Mouse (Mus musculus) forelimb bud, embryonic 11.5 days (tissue): ENCODE measurements around the gene Olfr1371.
A peak's percentile ranks its signal among the peaks of the same experiment; 100 is the strongest.
"Not testable (repeated sequence)": the region's sequence is repeated elsewhere in the genome, so short reads cannot be mapped to it uniquely, and the experiment has no call there.

Experiments
- DNase-seq: peaks from one replicate; pipeline ENCODE4 v3.0.0-alpha.2; 2012; ENCODE audit warnings: low read depth, low spot score

Gene Olfr1371

DNA sequence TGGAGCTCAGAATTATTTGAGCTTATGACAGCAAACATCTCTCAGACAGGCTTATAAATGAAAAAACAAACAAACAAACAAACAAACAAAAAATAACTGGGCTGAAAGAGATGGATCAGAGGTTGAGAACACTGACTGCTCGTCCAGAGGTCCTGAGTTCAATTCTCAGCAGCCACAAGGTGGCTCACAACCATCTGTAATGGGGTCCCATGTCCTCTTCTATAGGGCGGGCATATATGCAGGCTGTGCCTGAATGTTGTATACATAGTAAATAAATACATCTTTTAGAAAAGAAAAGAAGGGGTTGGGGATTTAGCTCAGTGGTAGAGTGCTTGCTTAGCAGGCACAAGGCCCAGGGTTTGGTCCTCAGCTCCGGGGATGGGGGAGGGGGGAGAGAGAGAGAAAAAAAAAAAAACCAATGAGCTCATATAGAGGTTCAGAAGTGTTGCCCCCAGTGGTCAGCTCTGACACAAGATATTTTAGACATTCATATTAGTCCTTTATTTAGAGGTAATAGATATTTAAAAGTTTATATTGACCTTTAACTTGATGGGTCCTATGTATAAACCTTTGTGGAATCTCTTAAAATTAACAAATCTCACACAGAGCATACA, 12.3 kb upstream of the Olfr1371 start:
- no peak for DNase-seq

DNA sequence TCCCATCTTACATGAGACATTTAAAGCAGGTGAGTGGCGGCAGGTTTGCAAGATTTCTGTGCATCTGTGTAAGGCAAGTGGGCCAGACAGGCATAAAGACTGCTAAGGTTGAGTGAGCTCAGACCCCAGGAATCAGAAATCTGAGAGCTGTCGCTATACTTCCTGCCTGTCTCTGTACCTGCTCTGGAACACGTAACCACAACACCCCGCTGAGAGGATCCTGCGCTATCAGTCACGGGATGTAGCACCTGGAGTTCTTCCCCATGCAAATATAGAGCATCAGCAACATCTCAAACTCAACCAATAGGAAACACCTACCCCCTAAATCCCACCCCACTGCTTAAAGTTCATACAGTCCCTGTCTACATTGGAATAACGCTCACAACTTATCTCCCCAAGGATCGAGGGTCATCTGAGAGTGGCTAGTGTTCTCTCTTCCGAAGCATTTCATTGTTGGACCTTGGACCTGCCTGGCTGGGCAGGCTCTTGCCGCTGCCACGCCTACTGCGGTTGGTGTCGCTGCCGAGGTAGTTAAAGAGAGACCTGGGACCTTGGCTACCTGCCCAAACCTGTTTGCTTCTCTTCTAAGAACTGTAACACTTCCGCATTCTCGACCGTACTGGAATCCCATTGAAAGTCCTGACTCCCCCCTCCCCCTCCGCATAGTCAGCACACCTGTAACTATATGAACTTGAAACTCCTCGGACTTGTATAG, 10.3 kb upstream of the Olfr1371 start:
- DNase-seq, result peak; percentile 54

DNA sequence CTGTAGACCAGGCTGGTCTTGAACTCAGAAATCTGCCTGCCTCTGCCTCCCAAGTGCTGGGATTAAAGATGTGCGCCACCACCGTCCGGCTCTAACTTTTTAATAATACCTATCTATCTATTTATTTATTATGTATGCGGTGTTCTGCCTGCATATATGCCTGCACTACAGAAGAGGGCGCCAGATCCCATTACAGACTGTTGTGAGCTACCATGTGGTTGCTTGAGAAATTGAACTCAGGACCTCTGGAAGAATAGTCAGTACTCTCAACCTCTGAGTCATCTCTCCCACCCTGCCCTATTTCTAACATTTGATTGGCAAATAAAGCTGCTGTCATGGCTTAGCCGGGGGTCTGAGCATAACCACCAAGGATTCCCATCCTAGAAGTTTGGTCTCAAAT, 9.1 kb upstream of the Olfr1371 start:
- DNase-seq, result no peak

DNA sequence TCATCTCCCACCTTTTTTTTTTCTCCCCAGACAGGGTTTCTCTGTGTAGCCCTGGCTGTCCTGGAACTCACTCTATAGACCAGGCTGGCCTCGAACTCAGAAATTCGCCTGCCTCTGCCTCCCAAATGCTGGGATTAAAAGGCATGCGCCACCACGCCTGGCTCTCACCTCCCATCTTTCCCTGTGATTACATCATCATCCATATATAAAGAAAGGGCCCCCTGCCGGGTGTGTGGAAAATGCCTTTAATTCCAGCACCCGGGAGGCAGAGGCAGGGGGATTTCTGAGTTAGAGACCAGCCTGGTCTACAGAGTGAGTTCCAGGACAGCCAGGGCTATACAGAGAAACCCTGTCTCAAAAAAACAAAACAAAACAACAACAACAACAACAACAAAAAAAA, 8.1 kb upstream of the Olfr1371 start:
- DNase-seq, result not testable (repeated sequence)

DNA sequence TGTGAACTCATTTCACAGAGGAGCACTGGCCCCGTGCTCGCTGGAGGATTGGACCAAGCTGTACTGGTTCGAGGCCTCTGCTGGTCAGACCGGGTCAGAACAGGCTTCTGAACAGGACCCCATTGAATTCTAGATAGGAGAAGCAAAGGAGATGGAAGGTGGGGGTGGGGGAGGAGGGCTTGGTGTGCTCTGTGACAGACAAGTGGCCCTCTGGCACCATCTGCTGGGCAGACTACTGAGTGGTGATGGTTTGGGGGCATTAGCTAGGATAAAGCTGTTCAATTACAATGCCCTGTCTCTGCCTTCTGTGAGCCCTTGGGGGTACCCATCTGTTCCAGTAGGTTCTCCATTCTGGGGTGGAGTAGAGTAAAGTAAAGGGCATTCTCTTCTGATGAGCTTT, 6.5 kb upstream of the Olfr1371 start:
- peak; percentile 66 for DNase-seq

DNA sequence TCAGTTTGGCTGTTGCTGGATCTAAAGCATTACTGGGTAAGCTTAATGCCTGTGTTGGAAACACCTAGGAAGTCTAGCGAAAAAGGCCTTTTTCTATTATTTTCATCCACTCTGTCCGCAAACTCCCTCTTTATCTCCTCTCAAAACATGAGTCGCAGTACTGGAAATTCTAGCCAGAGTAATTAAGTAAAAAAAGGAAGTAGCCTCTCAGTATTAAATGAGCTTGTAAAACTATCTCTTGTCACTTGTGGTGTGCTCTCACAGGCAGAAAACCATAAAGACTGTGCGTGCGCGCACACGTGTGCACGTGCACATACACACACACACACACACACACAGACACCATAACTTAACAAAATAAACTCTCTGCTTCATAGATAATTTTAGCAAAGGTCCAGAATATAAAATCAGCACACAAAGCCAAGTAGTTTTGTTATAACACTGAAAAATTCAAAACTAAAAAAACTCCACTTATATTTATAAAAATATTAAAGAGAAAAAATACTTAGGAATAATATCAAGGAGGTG, 17.2 kb downstream of the Olfr1371 start:
- not testable (repeated sequence) for DNase-seq

DNA sequence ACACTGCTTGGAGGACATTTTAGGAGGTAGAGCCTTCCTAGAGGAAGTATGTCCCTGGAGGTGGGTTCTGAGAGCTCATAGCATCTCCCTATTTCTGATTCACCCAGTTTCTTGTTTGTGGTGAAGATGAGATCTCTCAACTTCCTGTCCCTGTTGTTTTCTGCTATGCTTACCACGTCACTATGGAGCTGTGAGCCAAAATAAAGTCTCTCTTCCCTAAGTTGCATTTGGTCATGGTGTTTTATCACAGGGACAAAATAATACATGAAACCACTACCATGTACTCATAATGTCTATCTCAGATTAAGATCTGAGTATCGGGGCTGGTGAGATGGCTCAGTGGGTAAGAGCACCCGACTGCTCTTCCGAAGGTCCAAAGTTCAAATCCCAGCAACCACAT, 33.1 kb downstream of the Olfr1371 start:
- not testable (repeated sequence) for DNase-seq

DNA sequence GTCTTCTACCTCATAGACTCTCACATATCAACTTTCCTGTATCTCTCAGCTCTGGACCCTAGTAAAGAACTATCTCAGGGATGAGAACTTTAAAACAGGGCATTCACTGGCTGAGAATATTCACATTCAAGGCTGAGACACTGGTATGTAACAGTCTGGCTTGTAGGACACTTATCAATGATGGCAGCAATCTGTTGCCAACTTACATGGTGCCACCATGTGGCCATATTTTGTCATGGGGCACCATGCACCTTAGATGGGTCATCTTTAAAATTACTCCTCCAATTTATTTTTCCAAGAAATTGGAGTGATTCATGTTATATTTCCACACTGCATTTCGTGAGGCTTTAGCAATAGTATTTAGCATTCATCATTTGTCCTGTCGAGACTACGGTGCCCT, 33.9 kb downstream of the Olfr1371 start:
- DNase-seq, result not testable (repeated sequence)

DNA sequence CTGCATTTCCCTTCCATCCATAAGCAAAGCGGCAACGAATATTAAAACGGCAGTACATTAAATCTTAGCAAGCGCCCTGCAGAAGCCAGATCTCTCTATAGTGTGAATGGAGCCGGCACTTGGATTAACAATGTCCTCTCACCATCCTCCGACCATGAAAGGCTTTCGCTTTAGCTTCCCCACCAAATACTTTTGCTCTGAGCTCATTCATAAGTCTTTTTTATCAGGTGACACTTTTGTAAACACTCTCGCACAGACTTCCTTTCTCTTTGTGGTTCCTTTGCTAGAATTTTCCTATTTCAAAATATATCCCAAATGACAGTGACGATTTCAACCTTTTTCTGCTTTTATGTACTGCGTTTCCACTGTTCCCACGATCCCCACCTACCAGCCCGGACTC, 45.3 kb downstream of the Olfr1371 start:
- DNase-seq, result no peak

DNA sequence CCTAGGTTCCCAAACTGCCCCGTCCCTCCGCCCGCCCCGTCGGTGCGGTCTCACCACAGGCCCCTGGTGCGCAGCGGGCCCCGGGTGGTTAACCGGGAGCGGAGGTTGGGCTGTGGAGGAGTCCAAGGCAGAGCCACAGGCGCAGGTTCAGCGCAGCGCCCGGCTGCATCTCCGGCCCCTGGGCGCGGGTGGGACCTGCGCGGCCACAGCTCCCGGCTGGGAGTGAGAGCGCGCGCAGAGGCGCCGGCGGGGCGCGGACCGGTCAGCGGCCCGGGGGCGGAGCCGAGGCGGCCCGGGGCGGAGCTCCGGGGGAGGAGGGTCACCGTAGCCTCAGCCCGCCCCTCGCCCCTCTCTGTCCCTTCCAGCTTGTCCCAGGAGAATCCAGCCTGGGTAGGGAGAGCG, 45.9 kb downstream of the Olfr1371 start:
- DNase-seq, result not testable (repeated sequence)

DNA sequence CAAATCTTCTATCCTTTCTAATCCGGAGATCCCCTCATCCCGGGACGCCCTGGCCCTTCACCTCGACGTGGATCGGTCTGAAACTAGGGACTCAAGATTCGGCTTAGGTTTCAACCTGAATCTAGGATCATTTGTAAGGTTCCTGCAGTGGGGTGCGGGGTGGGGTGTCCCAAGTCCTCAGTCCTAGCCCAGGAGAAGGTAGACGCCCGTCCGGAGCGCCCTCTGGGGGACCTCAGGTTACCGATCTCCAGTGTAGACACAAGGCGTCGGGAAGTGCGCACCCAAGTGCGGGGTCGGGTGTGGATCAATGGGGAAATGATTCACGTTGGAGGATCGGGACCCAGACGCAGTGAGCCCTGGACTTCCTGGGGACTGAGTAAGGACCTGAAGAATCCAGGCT, 46.7 kb downstream of the Olfr1371 start:
- DNase-seq, result no peak

DNA sequence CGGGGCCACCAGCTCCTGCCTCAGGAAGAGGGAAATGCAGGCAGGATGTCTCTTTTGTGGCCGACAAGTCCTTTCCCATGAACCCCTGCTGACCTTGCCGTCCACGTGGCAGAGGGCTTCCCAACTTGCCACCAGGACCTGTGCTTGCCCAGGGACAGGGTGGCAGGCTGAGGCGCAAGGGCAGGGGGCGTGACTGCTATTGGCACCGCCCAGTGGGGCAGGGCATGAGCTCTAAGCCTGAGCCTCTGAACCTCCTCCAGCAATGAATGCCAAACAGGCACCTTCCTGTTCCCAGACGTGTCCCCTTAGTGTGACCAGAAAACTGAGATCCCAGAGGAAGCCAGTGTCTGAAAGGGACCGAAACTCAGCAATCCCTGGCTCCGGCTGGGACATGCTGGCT, 49.9 kb downstream of the Olfr1371 start:
- DNase-seq, result no peak
